Mouse (Mus musculus): Measurements from ENCODE around the gene Ppp1r14c. TPM values are rescaled to one million over a fixed set of nuclear protein-coding genes. Genes with fewer than 3 reads are reported as not detected.

The Ppp1r14c gene
- total RNA-seq (2021): 10 to 100 TPM; 10.5 to 30.7 TPM
- long read RNA-seq, experiment 1, transcript Ppp1r14c-201 (4 exons, 2,617 nt): major isoform, 60 of 64 reads
- long read RNA-seq, experiment 1, partial matches to known transcripts: 0 of 64 reads
- long read RNA-seq, experiment 1, other reads (novel, unspliced or antisense): 4 of 64 reads
- long read RNA-seq, experiment 2, transcript Ppp1r14c-201 (4 exons, 2,617 nt): major isoform, 6 of 8 reads
- long read RNA-seq, experiment 2, partial matches to known transcripts: 0 of 8 reads
- long read RNA-seq, experiment 2, other reads (novel, unspliced or antisense): 1 of 8 reads

- DNase-seq: peak; percentile 74 to 75
Measured at GRCm38 (mm10) chr10:3366036-3366869, at the start of gene Ppp1r14c. TSS of gene Ppp1r14c (plus strand) at chr10:3366057.

GRCm38 (mm10) chr10:3321406-3321805, 44.5 kb upstream of the Ppp1r14c start:
- peak in 1 of 2 experiments; percentile 7 for DNase-seq

- DNase-seq: peak; percentile 66 to 74
Measured at GRCm38 (mm10) chr10:3325447-3325846, 40.4 kb upstream of the Ppp1r14c start.

GRCm38 (mm10) chr10:3332880-3333279, 33.0 kb upstream of the Ppp1r14c start:
- peak; percentile 75 for DNase-seq

GRCm38 (mm10) chr10:3334570-3334969, 31.3 kb upstream of the Ppp1r14c start:
- DNase-seq: no peak

GRCm38 (mm10) chr10:3336729-3337329, 29.0 kb upstream of the Ppp1r14c start:
- DNase-seq: no peak

GRCm38 (mm10) chr10:3337330-3337901, 28.4 kb upstream of the Ppp1r14c start:
- peak; percentile 18 to 43 for DNase-seq

GRCm38 (mm10) chr10:3345706-3346105, 20.2 kb upstream of the Ppp1r14c start:
- DNase-seq: no peak

- no peak for DNase-seq
Measured at GRCm38 (mm10) chr10:3359531-3359930, 6.3 kb upstream of the Ppp1r14c start.

GRCm38 (mm10) chr10:3365671-3366035, 204 bp upstream of the Ppp1r14c start:
- no peak for DNase-seq

GRCm38 (mm10) chr10:3366870-3367431, 1.1 kb downstream of the Ppp1r14c start:
- DNase-seq: peak; percentile 68 to 76

- DNase-seq: no peak
Measured at GRCm38 (mm10) chr10:3367440-3367839, 1.6 kb downstream of the Ppp1r14c start.

GRCm38 (mm10) chr10:3383176-3383575, 17.3 kb downstream of the Ppp1r14c start:
- no peak for DNase-seq

- DNase-seq: peak in 1 of 2 experiments; percentile 9
Measured at GRCm38 (mm10) chr10:3392251-3392650, 26.4 kb downstream of the Ppp1r14c start.

- no peak for DNase-seq
Measured at GRCm38 (mm10) chr10:3393548-3393947, 27.7 kb downstream of the Ppp1r14c start.

GRCm38 (mm10) chr10:3394193-3394592, 28.3 kb downstream of the Ppp1r14c start:
- DNase-seq: no peak

- DNase-seq: peak; percentile 36 to 46
Measured at GRCm38 (mm10) chr10:3394671-3395288, 28.9 kb downstream of the Ppp1r14c start.

GRCm38 (mm10) chr10:3395341-3395931, 29.6 kb downstream of the Ppp1r14c start:
- DNase-seq: no peak

GRCm38 (mm10) chr10:3396008-3396795, 30.3 kb downstream of the Ppp1r14c start:
- DNase-seq: no peak

GRCm38 (mm10) chr10:3397406-3397805, 31.5 kb downstream of the Ppp1r14c start:
- no peak for DNase-seq

Data from adrenal gland, postnatal 36 days (tissue).